Mouse (Mus musculus): ENCODE results near the gene Mlst8. TPM values are rescaled to one million over a fixed set of nuclear protein-coding genes. Genes with fewer than 3 reads are reported as not detected.
A peak's percentile ranks its signal among the peaks of the same experiment; 100 is the strongest.

Mlst8 gene
- polyA plus RNA-seq, 1 experiment from 2014 or later: 36.1 TPM

- H3K9ac ChIP-seq: no peak overlapping the region; the same call in 1 of the 2 replicates
- H3K9me3 ChIP-seq (replicated peaks): no peaks in the 10 kb centered on the region
- peak overlapping the region; percentile 53 for H3K4me2 ChIP-seq
- H3K4me1 ChIP-seq: peaks cover 12% of the 10 kb centered on the region
- no peak overlapping the region for H3K27ac ChIP-seq
- H3K27me3 ChIP-seq: no peaks in the 10 kb centered on the region
- H3K36me3 ChIP-seq: peaks cover 39% of the 10 kb centered on the region
- no peak for ATAC-seq (replicated peaks; ENCODE audit: low FRiP score)
- peak overlapping the region; percentile 15; the same call in 1 of the 2 replicates for H3K4me3 ChIP-seq (replicated peaks)
- 27% methylated on average over 36 of the region's 36 CpGs for WGBS
These were observed 27.6 kb upstream of the Mlst8 start for GRCm38 (mm10) chr17:24506332-24507070.

GRCm38 (mm10) chr17:24505286-24505955 lies 26.5 kb upstream of the Mlst8 start:
- Histone ChIP-seq H3K4me3 (replicated peaks) (no peak overlapping the region), H3K9me3 (replicated peaks) (no peaks in the 10 kb centered on the region), H3K27ac (no peak overlapping the region), H3K36me3 (peaks cover 28% of the 10 kb centered on the region), H3K4me2 (no peak overlapping the region), H3K9ac (no peak overlapping the region), H3K4me1 (peaks cover 12% of the 10 kb centered on the region), H3K27me3 (no peaks in the 10 kb centered on the region)
- ATAC-seq (replicated peaks; ENCODE audit: low FRiP score): no peak
- WGBS: 93% methylated on average over 30 of the region's 30 CpGs

- no peaks in the 10 kb centered on the region for H3K9me3 ChIP-seq (replicated peaks)
- H3K27me3 ChIP-seq: no peaks in the 10 kb centered on the region
- no peak overlapping the region for H3K9ac ChIP-seq
- WGBS: 92% methylated on average over 10 of the region's 10 CpGs
- H3K4me3 ChIP-seq (replicated peaks): no peak overlapping the region
- no peak overlapping the region for H3K4me2 ChIP-seq
- no peak for ATAC-seq (replicated peaks; ENCODE audit: low FRiP score)
- peaks cover 15% of the 10 kb centered on the region for H3K36me3 ChIP-seq
- peaks cover 12% of the 10 kb centered on the region for H3K4me1 ChIP-seq
- H3K27ac ChIP-seq: no peak overlapping the region
These were observed 25.2 kb upstream of the Mlst8 start for GRCm38 (mm10) chr17:24504085-24504484.

- WGBS: 41% methylated on average over 11 of the region's 11 CpGs
- Histone ChIP-seq H3K4me2 (no peak overlapping the region), H3K9me3 (replicated peaks) (no peaks in the 10 kb centered on the region), H3K9ac (no peak overlapping the region), H3K36me3 (no peaks in the 10 kb centered on the region), H3K27ac (no peak overlapping the region), H3K4me1 (peaks cover 9% of the 10 kb centered on the region), H3K4me3 (replicated peaks) (no peak overlapping the region), H3K27me3 (no peaks in the 10 kb centered on the region)
- no peak for ATAC-seq (replicated peaks; ENCODE audit: low FRiP score)
These were observed 23.3 kb upstream of the Mlst8 start for GRCm38 (mm10) chr17:24502208-24502607.

- Histone ChIP-seq H3K4me3 (replicated peaks) (no peak overlapping the region), H3K27me3 (no peaks in the 10 kb centered on the region), H3K4me1 (no peaks in the 10 kb centered on the region), H3K36me3 (no peaks in the 10 kb centered on the region), H3K27ac (no peak overlapping the region), H3K9ac (no peak overlapping the region), H3K4me2 (no peak overlapping the region), H3K9me3 (replicated peaks) (no peaks in the 10 kb centered on the region)
- ATAC-seq (replicated peaks; ENCODE audit: low FRiP score): no peak
- WGBS: 88% methylated on average over 1 of the region's 1 CpGs
These were observed 17.1 kb upstream of the Mlst8 start for GRCm38 (mm10) chr17:24496026-24496425.

GRCm38 (mm10) chr17:24495443-24495842 lies 16.6 kb upstream of the Mlst8 start:
- 89% methylated on average over 3 of the region's 3 CpGs for WGBS
- no peak overlapping the region for H3K9ac ChIP-seq
- H3K27me3 ChIP-seq: no peaks in the 10 kb centered on the region; the same call in 1 of the 2 replicates
- H3K4me3 ChIP-seq (replicated peaks): no peak overlapping the region
- H3K36me3 ChIP-seq: no peaks in the 10 kb centered on the region
- no peak overlapping the region for H3K4me2 ChIP-seq
- H3K4me1 ChIP-seq: 0 out of 2 replicates have a peak, but pooled peaks cover 2% of the 10 kb centered on the region
- no peak overlapping the region for H3K27ac ChIP-seq
- no peak for ATAC-seq (replicated peaks; ENCODE audit: low FRiP score)
- H3K9me3 ChIP-seq (replicated peaks): no peaks in the 10 kb centered on the region

- Histone ChIP-seq H3K4me3 (replicated peaks) (no peak overlapping the region), H3K4me2 (no peak overlapping the region), H3K4me1 (peaks cover 4% of the 10 kb centered on the region; the same call in 1 of the 2 replicates), H3K27ac (no peak overlapping the region), H3K36me3 (no peaks in the 10 kb centered on the region), H3K9ac (no peak overlapping the region), H3K9me3 (replicated peaks) (no peaks in the 10 kb centered on the region), H3K27me3 (peaks cover 6% of the 10 kb centered on the region)
- 49% methylated on average over 2 of the region's 2 CpGs for WGBS
- no peak for ATAC-seq (replicated peaks; ENCODE audit: low FRiP score)
These were observed 15.9 kb upstream of the Mlst8 start for GRCm38 (mm10) chr17:24494627-24495335.

- H3K9ac ChIP-seq: no peak overlapping the region
- H3K4me3 ChIP-seq (replicated peaks): no peak overlapping the region
- no peak overlapping the region for H3K4me2 ChIP-seq
- no peak for ATAC-seq (replicated peaks; ENCODE audit: low FRiP score)
- peaks cover 45% of the 10 kb centered on the region for H3K27me3 ChIP-seq
- no peaks in the 10 kb centered on the region for H3K9me3 ChIP-seq (replicated peaks)
- 71% methylated on average over 4 of the region's 4 CpGs for WGBS
- peaks cover 27% of the 10 kb centered on the region for H3K4me1 ChIP-seq
- no peaks in the 10 kb centered on the region for H3K36me3 ChIP-seq
- H3K27ac ChIP-seq: no peak overlapping the region
These were observed 11.5 kb upstream of the Mlst8 start for GRCm38 (mm10) chr17:24490399-24490798.

- Histone ChIP-seq H3K4me2 (peak overlapping the region; percentile 100), H3K9me3 (replicated peaks) (no peaks in the 10 kb centered on the region), H3K36me3 (no peaks in the 10 kb centered on the region), H3K9ac (peak overlapping the region; percentile 84), H3K27ac (no peak overlapping the region), H3K4me1 (peaks cover 29% of the 10 kb centered on the region), H3K4me3 (replicated peaks) (peak overlapping the region; percentile 78), H3K27me3 (peaks cover 51% of the 10 kb centered on the region)
- no peak for ATAC-seq (replicated peaks; ENCODE audit: low FRiP score)
- 17% methylated on average over 19 of the region's 19 CpGs for WGBS
These were observed 10.6 kb upstream of the Mlst8 start for GRCm38 (mm10) chr17:24489265-24490030.

GRCm38 (mm10) chr17:24488662-24489264 lies 9.9 kb upstream of the Mlst8 start:
- peak; percentile 62 for ATAC-seq (replicated peaks; ENCODE audit: low FRiP score)
- Histone ChIP-seq H3K9me3 (replicated peaks) (no peaks in the 10 kb centered on the region), H3K27ac (no peak overlapping the region), H3K27me3 (peaks cover 51% of the 10 kb centered on the region), H3K4me2 (peak overlapping the region; percentile 100), H3K4me1 (peaks cover 29% of the 10 kb centered on the region), H3K9ac (peak overlapping the region; percentile 84), H3K36me3 (no peaks in the 10 kb centered on the region), H3K4me3 (replicated peaks) (peak overlapping the region; percentile 78)
- WGBS: under 1% methylated on average over 66 of the region's 81 CpGs

GRCm38 (mm10) chr17:24488186-24488661 lies 9.3 kb upstream of the Mlst8 start, which contains the start of gene Caskin1:
Caskin1 (plus strand) TSS chr17:24488601.
- Histone ChIP-seq H3K9ac (peak within 1 kb of the TSS; percentile 84), H3K27ac (no peak within 1 kb of the TSS), H3K27me3 (peaks cover 51% of the 10 kb centered on the region), H3K4me1 (peaks cover 29% of the 10 kb centered on the region), H3K4me3 (replicated peaks) (peak within 1 kb of the TSS; percentile 78), H3K4me2 (peak within 1 kb of the TSS; percentile 100), H3K9me3 (replicated peaks) (no peaks in the 10 kb centered on the region), H3K36me3 (no peaks in the 10 kb centered on the region)
- peak; percentile 64 for ATAC-seq (replicated peaks; ENCODE audit: low FRiP score)
- WGBS: 1% methylated on average over 28 of the region's 45 CpGs

Measured in kidney, embryonic 15.5 days (tissue).